Mouse (Mus musculus) myocyte (in vitro differentiated cells): Measurements from ENCODE around the gene G0s2.

Experiments used
- E2F4 ChIP-seq: IDR thresholded peaks from one replicate; pipeline ENCODE4 v1.6.1; 2011; ENCODE audit warnings: mild to moderate bottlenecking, control low read depth, moderate library complexity; ENCODE audit not compliant: insufficient read depth
- POLR2AphosphoS2 ChIP-seq: IDR thresholded peaks from one replicate; pipeline ENCODE4 v1.6.1; 2011; ENCODE audit warnings: low read depth, control low read depth; ENCODE audit not compliant: insufficient read length

GRCm38 (mm10) chr1:193242863-193243262 lies 30.2 kb downstream of the G0s2 start:
- TF ChIP-seq POLR2AphosphoS2: no peak
- no peak for TF ChIP-seq E2F4
